Mouse (Mus musculus) hindbrain, embryonic 10.5 days (tissue): ENCODE results near the gene Gm10762. TPM values are rescaled to one million over a fixed set of nuclear protein-coding genes. Genes with fewer than 3 reads are reported as not detected.

ENCODE experiments used
- DNase-seq: peaks from one replicate; pipeline ENCODE4 v3.0.0-alpha.2; 2017; ENCODE audit warnings: low spot score
- H3K27ac ChIP-seq: fragments of 300-500 bp; sonication (generic); 2 replicates; pipeline ENCODE4 v1.5.1; 2016; ENCODE audit warnings: mild to moderate bottlenecking, moderate library complexity
- H3K27me3 ChIP-seq: fragments of 300-500 bp; sonication (generic); 2 replicates; pipeline ENCODE4 v1.6.1; 2016; ENCODE audit warnings: mild to moderate bottlenecking; ENCODE audit not compliant: poor library complexity, insufficient read depth, severe bottlenecking
- H3K36me3 ChIP-seq: fragments of 300-500 bp; sonication (generic); 2 replicates; pipeline ENCODE4 v1.6.1; 2016; ENCODE audit warnings: mild to moderate bottlenecking, moderate library complexity
- H3K4me1 ChIP-seq: fragments of 300-500 bp; sonication (generic); replicated peaks from 2 replicates; pipeline ENCODE4 v1.6.1; 2016; ENCODE audit warnings: mild to moderate bottlenecking
- H3K4me3 ChIP-seq: fragments of 300-500 bp; sonication (generic); 2 replicates; pipeline ENCODE4 v1.5.1; 2016; ENCODE audit warnings: mild to moderate bottlenecking, moderate library complexity
- H3K9me3 ChIP-seq: fragments of 300-500 bp; sonication (generic); 2 replicates; pipeline ENCODE4 v1.6.1; 2016; ENCODE audit warnings: mild to moderate bottlenecking, moderate library complexity
- WGBS: fragments of 180-500 bp; shearing (Covaris S2); methylation state at CpG from one replicate; pipeline ENCODE4 v1.1.7; 2016; 5-methylcytosine and 5-hydroxymethylcytosine counted together
- polyA plus RNA-seq: library from polyadenylated mRNA; unstranded; fragments of >200 nt; fragmentation: Nextera tagmentation; extraction: Ambion mirVana; gene quantifications from 2 replicates; pipeline ENCODE4 v1.2.1, GENCODE M21; 2016

Gm10762 gene
- polyA plus RNA-seq, 1 experiment from 2014 or later: 16.9 TPM

GRCm38 (mm10) chr2:128947962-128948588, 19.4 kb downstream of the Gm10762 start:
- Histone ChIP-seq H3K9me3 (no peaks in the 10 kb centered on the region), H3K4me3 (no peak overlapping the region), H3K27me3 (no peaks in the 10 kb centered on the region), H3K27ac (no peak overlapping the region), H3K4me1 (peaks cover under 1% of the 10 kb centered on the region; the same call in 1 of the 2 replicates), H3K36me3 (no peaks in the 10 kb centered on the region)
- DNase-seq: peak; percentile 24
- 34% methylated on average over 6 of the region's 6 CpGs for WGBS

DNA sequence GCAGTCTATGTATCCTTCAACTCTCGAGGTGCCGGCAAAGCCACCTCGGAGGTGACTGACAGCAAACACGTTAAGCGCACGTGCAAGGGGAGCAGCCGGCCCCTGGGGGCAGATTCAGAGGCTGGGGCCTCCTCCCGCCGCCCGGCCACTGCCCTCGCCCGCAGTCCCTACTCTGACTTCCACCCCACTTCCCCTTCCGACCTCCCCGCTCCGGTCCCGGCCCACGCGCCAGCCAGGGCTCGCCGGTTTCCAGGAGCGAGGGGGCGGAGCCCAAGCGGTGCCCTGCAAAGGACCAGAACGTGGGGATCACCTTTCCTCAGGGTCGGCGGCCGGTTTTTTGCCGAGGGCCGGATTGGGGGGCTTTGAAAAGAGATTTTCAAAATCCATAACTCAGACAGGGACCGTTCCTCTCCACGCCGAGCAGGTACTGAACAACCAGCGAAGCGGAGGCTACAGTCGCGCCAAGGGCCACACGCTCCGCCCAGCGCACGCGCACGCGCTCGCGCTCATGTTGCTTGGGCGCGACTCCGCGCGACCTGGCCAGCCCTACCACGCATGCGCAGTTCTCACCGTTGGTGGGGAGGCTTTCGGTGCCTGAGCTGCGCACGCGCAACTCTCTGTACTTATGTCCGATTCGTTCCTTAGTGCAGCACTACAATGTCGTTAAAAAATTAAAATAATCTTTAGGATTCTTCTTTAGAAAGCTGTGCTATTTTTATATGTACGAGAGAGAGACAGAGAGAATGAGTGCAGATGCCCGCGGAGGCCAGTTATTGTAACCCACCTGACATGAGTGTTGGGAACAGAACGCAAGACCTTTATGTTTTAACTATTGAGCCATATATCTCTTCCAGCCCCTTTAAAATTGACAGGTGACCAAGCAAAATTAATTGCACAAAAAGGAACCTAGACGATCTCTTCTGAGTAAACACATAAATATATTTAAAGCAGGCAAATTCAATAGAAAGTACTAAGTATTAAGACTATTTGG, 23.7 kb downstream of the Gm10762 start, which contains the start of gene Zc3h8:
TSS of gene Zc3h8 (minus strand) at position 540 of the 991 bp plus-strand sequence.
- 2% methylated on average over 65 of the region's 65 CpGs for WGBS
- peaks cover 4% of the 10 kb centered on the region; the same call in 1 of the 2 replicates for H3K4me1 ChIP-seq
- H3K36me3 ChIP-seq: peaks cover 1% of the 10 kb centered on the region; the same call in 1 of the 2 replicates
- H3K9me3 ChIP-seq: no peaks in the 10 kb centered on the region
- DNase-seq: peak; percentile 96
- no peaks in the 10 kb centered on the region for H3K27me3 ChIP-seq
- H3K4me3 ChIP-seq: peak within 1 kb of the TSS; percentile 74
- H3K27ac ChIP-seq: peak within 1 kb of the TSS; percentile 92

DNA sequence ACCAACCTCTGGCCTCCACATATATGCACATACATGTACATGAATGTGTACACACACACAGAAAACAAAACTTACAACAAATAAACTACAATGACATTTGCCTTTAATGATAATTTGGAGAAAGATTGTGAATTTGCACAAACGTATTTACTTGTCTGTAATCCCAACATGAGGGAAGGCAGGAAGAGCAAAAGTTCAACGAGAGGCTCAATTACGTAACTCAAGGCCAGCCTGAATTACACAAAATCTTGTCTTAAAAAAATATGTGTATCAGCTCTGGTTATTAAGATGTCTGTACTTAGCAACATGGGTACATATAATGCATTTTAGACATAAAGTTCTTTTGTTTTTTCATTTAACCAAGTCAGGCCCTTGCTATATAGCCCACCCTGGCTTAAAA, 31.3 kb downstream of the Gm10762 start:
- peaks cover 39% of the 10 kb centered on the region for H3K36me3 ChIP-seq
- no peak overlapping the region for H3K4me3 ChIP-seq
- H3K4me1 ChIP-seq: no peaks in the 10 kb centered on the region
- no peaks in the 10 kb centered on the region for H3K9me3 ChIP-seq
- no peak for DNase-seq
- H3K27me3 ChIP-seq: no peaks in the 10 kb centered on the region
- WGBS: 92% methylated on average over 3 of the region's 3 CpGs
- no peak overlapping the region for H3K27ac ChIP-seq

GRCm38 (mm10) chr2:128930704-128931103, 36.8 kb downstream of the Gm10762 start:
- H3K4me3 ChIP-seq: no peak overlapping the region
- H3K9me3 ChIP-seq: no peaks in the 10 kb centered on the region
- peaks cover 61% of the 10 kb centered on the region for H3K36me3 ChIP-seq
- no peaks in the 10 kb centered on the region for H3K27me3 ChIP-seq
- H3K27ac ChIP-seq: no peak overlapping the region
- H3K4me1 ChIP-seq: no peaks in the 10 kb centered on the region
- no peak for DNase-seq

DNA sequence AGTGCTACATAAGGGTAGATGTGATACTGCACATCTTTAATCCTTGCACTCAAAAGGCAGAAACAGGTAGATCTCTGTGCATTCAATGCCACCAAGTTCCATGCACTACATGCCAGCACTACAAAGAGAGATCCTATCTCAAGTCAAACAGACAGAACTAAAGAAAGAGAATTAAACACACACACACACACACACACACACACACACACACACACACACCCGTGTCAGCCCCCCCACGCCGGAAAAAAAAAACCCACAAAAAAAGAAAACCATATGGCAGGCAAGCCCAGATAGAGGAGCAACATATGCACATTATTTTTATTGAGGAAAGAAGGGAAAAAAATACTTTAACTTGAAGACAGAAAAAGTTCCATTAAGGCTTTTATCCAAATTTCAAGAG, 39.1 kb downstream of the Gm10762 start:
- H3K9me3 ChIP-seq: no peaks in the 10 kb centered on the region
- H3K4me1 ChIP-seq: no peaks in the 10 kb centered on the region
- 87% methylated on average over 3 of the region's 3 CpGs for WGBS
- H3K36me3 ChIP-seq: peaks cover 54% of the 10 kb centered on the region
- DNase-seq: no peak
- no peak overlapping the region for H3K27ac ChIP-seq
- H3K27me3 ChIP-seq: no peaks in the 10 kb centered on the region
- H3K4me3 ChIP-seq: no peak overlapping the region

GRCm38 (mm10) chr2:128924799-128925198, 42.7 kb downstream of the Gm10762 start:
- no peak for DNase-seq
- no peaks in the 10 kb centered on the region for H3K9me3 ChIP-seq
- no peaks in the 10 kb centered on the region for H3K4me1 ChIP-seq
- WGBS: 87% methylated on average over 4 of the region's 4 CpGs
- no peaks in the 10 kb centered on the region for H3K27me3 ChIP-seq
- no peak overlapping the region for H3K27ac ChIP-seq
- H3K4me3 ChIP-seq: no peak overlapping the region
- H3K36me3 ChIP-seq: peaks cover 35% of the 10 kb centered on the region

Other genes with a start within 250 kb of the Gm10762 start
- gene Tmem87b, start 149.6 kb downstream of the Gm10762 start, polyA plus RNA-seq: 23.6 and 29.4 TPM in 2 replicates
- gene Fbln7, start 104.7 kb downstream of the Gm10762 start, polyA plus RNA-seq: 2.8 and 3.1 TPM in 2 replicates
- 6.8 and 8.5 TPM in 2 replicates for gene Zc3h8, start 23.6 kb downstream of the Gm10762 start, polyA plus RNA-seq
- 1.4 and 2.2 TPM in 2 replicates for gene Zc3h6, start 323 bp downstream of the Gm10762 start, polyA plus RNA-seq
- gene Vinac1, start 80.4 kb upstream of the Gm10762 start, polyA plus RNA-seq: 0.10 and 0.14 TPM in 2 replicates
- 13.0 and 14.1 TPM in 2 replicates for gene Ttl, start 98.2 kb upstream of the Gm10762 start, polyA plus RNA-seq
- gene Polr1b, start 133.3 kb upstream of the Gm10762 start, polyA plus RNA-seq: 31.5 and 34.9 TPM in 2 replicates
- 27.8 and 29.3 TPM in 2 replicates for gene Chchd5, start 162.0 kb upstream of the Gm10762 start, polyA plus RNA-seq
- gene Slc20a1, start 231.0 kb upstream of the Gm10762 start, polyA plus RNA-seq: 37.8 and 46.9 TPM in 2 replicates